Mouse (Mus musculus): ENCODE results near the gene Miip. TPM values are rescaled to one million over a fixed set of nuclear protein-coding genes. Genes with fewer than 3 reads are reported as not detected.
A peak's percentile ranks its signal among the peaks of the same experiment; 100 is the strongest.
"Not testable (repeated sequence)": the region's sequence is repeated elsewhere in the genome, so short reads cannot be mapped to it uniquely, and the experiment has no call there.

Miip gene
- polyA plus RNA-seq, 1 experiment from 2014 or later: 29.1 TPM

DNA sequence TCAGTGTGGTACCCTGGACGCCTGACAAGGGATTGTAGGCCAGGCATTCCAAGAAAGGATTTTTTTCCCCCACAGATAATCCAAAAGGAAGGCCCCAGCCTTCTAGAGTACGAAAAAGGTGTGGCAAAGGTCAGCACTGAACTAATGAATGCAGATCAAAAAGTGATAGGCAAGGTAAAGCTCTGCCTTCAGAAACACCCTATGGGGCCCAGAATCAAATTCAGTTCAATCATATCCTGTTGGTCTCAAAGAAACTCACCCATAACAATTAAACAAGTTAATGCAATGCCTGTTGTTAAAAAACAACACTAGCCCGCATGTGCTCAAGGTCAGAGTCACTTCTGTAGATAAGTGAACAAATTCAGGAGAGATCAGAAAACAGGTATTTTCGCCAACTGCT, 44.2 kb downstream of the Miip start:
- H3K9me3 ChIP-seq (replicated peaks): peaks cover 17% of the 10 kb centered on the region
- ATAC-seq (ENCODE audit: low read depth): no peak
- no peak overlapping the region for H3K9ac ChIP-seq
- H3K36me3 ChIP-seq: peaks cover 45% of the 10 kb centered on the region
- no peak overlapping the region for H3K4me2 ChIP-seq
- no peak overlapping the region for H3K27ac ChIP-seq
- no peaks in the 10 kb centered on the region for H3K4me1 ChIP-seq (replicated peaks)
- WGBS (ENCODE audit: insufficient replicate concordance): 72% methylated on average over 4 of the region's 4 CpGs
- no peak for DNase-seq
- no peaks in the 10 kb centered on the region for H3K27me3 ChIP-seq
- H3K4me3 ChIP-seq (replicated peaks): no peak overlapping the region

DNA sequence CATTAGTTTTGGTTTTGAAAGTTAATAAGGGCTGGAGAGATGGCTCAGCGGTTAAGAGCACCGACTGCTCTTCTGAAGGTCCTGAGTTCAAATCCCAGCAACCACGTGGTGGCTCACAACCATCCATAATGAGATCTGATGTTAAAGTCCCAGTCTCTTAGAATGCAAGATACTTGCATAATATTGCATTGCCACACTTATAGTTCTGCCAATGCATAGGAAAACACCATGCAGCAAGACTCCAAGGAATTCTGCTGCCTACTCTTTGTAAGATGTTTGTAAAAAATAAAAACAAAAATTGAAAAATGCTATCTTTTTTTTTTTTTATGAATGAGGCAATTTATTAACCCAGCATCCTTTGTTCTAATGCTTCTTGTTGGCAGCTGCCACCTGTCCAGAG, 47.2 kb downstream of the Miip start:
- H3K4me3 ChIP-seq (replicated peaks); H3K9ac ChIP-seq; H3K4me2 ChIP-seq; H3K27ac ChIP-seq; H3K27me3 ChIP-seq; DNase-seq; ATAC-seq (ENCODE audit: low read depth); H3K4me1 ChIP-seq (replicated peaks): not testable (repeated sequence)
- H3K9me3 ChIP-seq (replicated peaks): peaks cover 17% of the 10 kb centered on the region
- H3K36me3 ChIP-seq: peaks cover 22% of the 10 kb centered on the region
- 68% methylated on average over 3 of the region's 3 CpGs for WGBS (ENCODE audit: insufficient replicate concordance)

DNA sequence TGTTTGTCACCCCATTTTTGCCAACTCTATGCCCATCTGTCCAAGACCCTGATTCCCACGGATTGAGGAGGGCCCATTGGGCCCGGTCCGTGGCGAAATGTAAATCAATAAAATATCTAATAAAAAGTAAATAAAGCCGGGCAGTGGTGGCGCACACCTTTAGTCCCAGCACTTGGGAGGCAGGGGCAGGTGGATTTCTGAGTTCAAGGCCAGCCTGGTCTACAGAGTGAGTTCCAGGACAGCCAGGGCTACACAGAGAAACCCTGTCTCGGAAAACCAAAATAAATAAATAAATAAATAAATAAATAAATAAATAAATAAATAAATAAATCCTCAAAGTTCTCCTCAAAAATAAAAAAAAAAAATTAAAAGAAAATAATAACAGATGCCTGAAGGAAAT, 49.0 kb downstream of the Miip start:
- DNase-seq: not testable (repeated sequence)

DNA sequence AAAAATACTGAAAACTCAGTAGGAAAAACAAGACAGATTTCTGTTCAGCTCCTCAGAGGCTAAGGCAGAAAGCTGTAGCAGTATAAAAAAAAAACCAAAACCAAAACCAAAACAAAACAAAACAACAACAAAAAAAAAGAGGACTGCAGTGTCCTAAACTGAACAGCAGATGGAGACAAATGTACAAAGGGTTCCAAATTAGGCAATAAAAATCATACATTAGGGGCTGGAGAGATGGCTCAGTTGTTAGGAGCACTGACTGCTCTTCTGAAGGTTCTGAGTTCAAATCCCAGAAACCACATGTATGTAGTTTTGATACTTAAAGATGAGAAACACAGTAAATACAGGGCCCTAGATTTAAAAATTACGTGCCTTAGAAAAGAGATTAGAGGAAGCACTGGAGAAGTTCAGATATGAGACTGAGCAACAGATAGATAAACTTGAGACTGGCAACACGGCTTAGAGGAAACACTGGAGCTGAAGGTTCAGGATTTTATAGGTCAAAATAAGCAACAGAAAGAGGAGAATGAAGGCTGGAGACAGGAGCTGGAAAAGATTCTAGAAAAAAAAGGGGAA, 53.9 kb downstream of the Miip start:
- DNase-seq (no peak), ATAC-seq (ENCODE audit: low read depth) (peak; percentile 55)
- H3K4me1 ChIP-seq (replicated peaks): peaks cover 15% of the 10 kb centered on the region
- H3K4me2 ChIP-seq: peak overlapping the region; percentile 28
- H3K9me3 ChIP-seq (replicated peaks): no peaks in the 10 kb centered on the region
- 19% methylated on average over 2 of the region's 2 CpGs for WGBS (ENCODE audit: insufficient replicate concordance)
- H3K27me3 ChIP-seq: no peaks in the 10 kb centered on the region
- H3K36me3 ChIP-seq: no peaks in the 10 kb centered on the region
- no peak overlapping the region for H3K27ac ChIP-seq
- peak overlapping the region; percentile 6; the same call in 1 of the 2 replicates for H3K4me3 ChIP-seq (replicated peaks)
- H3K9ac ChIP-seq: no peak overlapping the region

More for the DNA sequence above, 49.0 kb downstream of the Miip start:
- H3K36me3 ChIP-seq; H3K9ac ChIP-seq; H3K4me3 ChIP-seq (replicated peaks); H3K9me3 ChIP-seq (replicated peaks); H3K4me1 ChIP-seq (replicated peaks); H3K27me3 ChIP-seq; H3K4me2 ChIP-seq; H3K27ac ChIP-seq; ATAC-seq (ENCODE audit: low read depth): not testable (repeated sequence)
- WGBS (ENCODE audit: insufficient replicate concordance): 66% methylated on average over 7 of the region's 7 CpGs

DNA sequence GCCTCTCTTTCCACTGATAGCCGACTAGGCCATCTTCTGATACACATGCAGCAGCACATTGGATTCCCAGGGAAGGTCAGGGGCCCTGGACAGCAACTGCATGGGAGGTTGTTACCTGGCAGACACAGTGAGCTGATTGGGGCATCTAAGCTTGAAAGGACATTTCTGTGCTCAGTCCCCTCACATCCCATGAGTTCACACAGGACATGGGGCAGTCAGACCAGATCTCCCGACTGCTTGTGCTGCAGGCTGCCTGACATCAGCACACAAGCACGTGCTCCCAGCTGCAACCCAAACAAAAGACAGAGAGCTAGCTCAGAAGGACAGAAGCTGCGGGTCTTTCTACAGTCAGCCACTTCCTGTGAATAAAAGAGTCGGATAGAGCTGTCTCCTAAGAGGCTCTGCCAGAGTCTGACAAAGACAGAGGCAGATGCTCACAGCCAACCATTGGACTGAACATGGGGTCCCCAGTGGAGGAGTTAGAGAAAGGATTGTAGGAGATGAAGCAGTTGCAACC, 55.3 kb downstream of the Miip start:
- H3K4me2 ChIP-seq: no peak overlapping the region
- no peaks in the 10 kb centered on the region for H3K9me3 ChIP-seq (replicated peaks)
- H3K4me1 ChIP-seq (replicated peaks): peaks cover 22% of the 10 kb centered on the region
- WGBS (ENCODE audit: insufficient replicate concordance): 32% methylated on average over 5 of the region's 5 CpGs
- DNase-seq: no peak
- H3K4me3 ChIP-seq (replicated peaks): no peak overlapping the region
- no peaks in the 10 kb centered on the region for H3K27me3 ChIP-seq
- no peak overlapping the region for H3K27ac ChIP-seq
- H3K36me3 ChIP-seq: no peaks in the 10 kb centered on the region
- no peak for ATAC-seq (ENCODE audit: low read depth)
- no peak overlapping the region for H3K9ac ChIP-seq

Other genes starting within 250 kb of the Miip start
- gene Zfp979, start 226.3 kb downstream of the Miip start, polyA plus RNA-seq (2015; fragmentation: Nextera tagmentation; extraction: Ambion mirVana): 4.6 and 6.1 TPM in 2 replicates
- not detected in 2 replicates for gene Zfp534, start 166.3 kb downstream of the Miip start, polyA plus RNA-seq (2015; fragmentation: Nextera tagmentation; extraction: Ambion mirVana)
- 6.4 and 8.4 TPM in 2 replicates for gene Zfp984, start 59.0 kb downstream of the Miip start, polyA plus RNA-seq (2015; fragmentation: Nextera tagmentation; extraction: Ambion mirVana)
- gene Zfp933, start 20.4 kb downstream of the Miip start, polyA plus RNA-seq (2015; fragmentation: Nextera tagmentation; extraction: Ambion mirVana): 1.3 and 1.5 TPM in 2 replicates
- 2.5 and 3.5 TPM in 2 replicates for gene Fv1, start 163 bp upstream of the Miip start, polyA plus RNA-seq (2015; fragmentation: Nextera tagmentation; extraction: Ambion mirVana)
- 17.7 and 21.0 TPM in 2 replicates for gene Mfn2, start 35.9 kb upstream of the Miip start, polyA plus RNA-seq (2015; fragmentation: Nextera tagmentation; extraction: Ambion mirVana)
- gene Plod1, start 68.0 kb upstream of the Miip start, polyA plus RNA-seq (2015; fragmentation: Nextera tagmentation; extraction: Ambion mirVana): 24.9 and 28.3 TPM in 2 replicates
- gene 2510039O18Rik, start 72.1 kb upstream of the Miip start, polyA plus RNA-seq (2015; fragmentation: Nextera tagmentation; extraction: Ambion mirVana): 6.8 and 7.1 TPM in 2 replicates
- gene Nppb, start 117.0 kb upstream of the Miip start, polyA plus RNA-seq (2015; fragmentation: Nextera tagmentation; extraction: Ambion mirVana): 0.38 TPM in 1 of 2 replicates, not detected in the other
- gene Nppa, start 131.9 kb upstream of the Miip start, polyA plus RNA-seq (2015; fragmentation: Nextera tagmentation; extraction: Ambion mirVana): 0.48 and 5.6 TPM in 2 replicates
- gene Clcn6, start 170.0 kb upstream of the Miip start, polyA plus RNA-seq (2015; fragmentation: Nextera tagmentation; extraction: Ambion mirVana): 1.5 and 1.7 TPM in 2 replicates
- 8.9 and 10.7 TPM in 2 replicates for gene Mthfr, start 170.3 kb upstream of the Miip start, polyA plus RNA-seq (2015; fragmentation: Nextera tagmentation; extraction: Ambion mirVana)
- gene Agtrap, start 219.2 kb upstream of the Miip start, polyA plus RNA-seq (2015; fragmentation: Nextera tagmentation; extraction: Ambion mirVana): 11.2 and 11.7 TPM in 2 replicates

Measured in liver, embryonic 13.5 days (tissue).